Mouse (Mus musculus) embryonic facial prominence, embryonic 10.5 days (tissue): ENCODE data around the gene Btd. TPM values are rescaled to one million over a fixed set of nuclear protein-coding genes. Genes with fewer than 3 reads are reported as not detected.

Source experiments
- DNase-seq: peaks from one replicate; pipeline ENCODE4 v3.0.0-alpha.2; 2017; ENCODE audit warnings: low spot score
- H3K27ac ChIP-seq: fragments of 300-500 bp; sonication (generic); replicated peaks from 2 replicates; pipeline ENCODE4 v1.5.1; 2016; ENCODE audit warnings: mild to moderate bottlenecking
- H3K27me3 ChIP-seq: fragments of 300-500 bp; sonication (generic); replicated peaks from 2 replicates; pipeline ENCODE4 v1.6.1; 2016; ENCODE audit warnings: low read depth, mild to moderate bottlenecking; ENCODE audit not compliant: poor library complexity, severe bottlenecking
- H3K36me3 ChIP-seq: fragments of 300-500 bp; sonication (generic); replicated peaks from 2 replicates; pipeline ENCODE4 v1.6.1; 2016; ENCODE audit warnings: mild to moderate bottlenecking, moderate library complexity
- H3K4me1 ChIP-seq: fragments of 300-500 bp; sonication (generic); 2 replicates; pipeline ENCODE4 v1.6.1; 2016
- H3K4me3 ChIP-seq: fragments of 300-500 bp; sonication (generic); 2 replicates; pipeline ENCODE4 v1.5.1; 2016; ENCODE audit warnings: mild to moderate bottlenecking, moderate library complexity
- H3K9me3 ChIP-seq: fragments of 300-500 bp; sonication (generic); 2 replicates; pipeline ENCODE4 v1.6.1; 2016; ENCODE audit warnings: mild to moderate bottlenecking
- WGBS: fragments of 180-500 bp; shearing (Covaris S2); methylation state at CpG from one replicate; pipeline ENCODE4 v1.1.7; 2016; 5-methylcytosine and 5-hydroxymethylcytosine counted together
- polyA plus RNA-seq: library from polyadenylated mRNA; unstranded; fragments of >200 nt; fragmentation: Nextera tagmentation; extraction: Ambion mirVana; gene quantifications from 2 replicates; pipeline ENCODE4 v1.2.1, GENCODE M21; 2016

The Btd gene
- polyA plus RNA-seq, 1 experiment from 2014 or later, result 15.2 TPM

DNA sequence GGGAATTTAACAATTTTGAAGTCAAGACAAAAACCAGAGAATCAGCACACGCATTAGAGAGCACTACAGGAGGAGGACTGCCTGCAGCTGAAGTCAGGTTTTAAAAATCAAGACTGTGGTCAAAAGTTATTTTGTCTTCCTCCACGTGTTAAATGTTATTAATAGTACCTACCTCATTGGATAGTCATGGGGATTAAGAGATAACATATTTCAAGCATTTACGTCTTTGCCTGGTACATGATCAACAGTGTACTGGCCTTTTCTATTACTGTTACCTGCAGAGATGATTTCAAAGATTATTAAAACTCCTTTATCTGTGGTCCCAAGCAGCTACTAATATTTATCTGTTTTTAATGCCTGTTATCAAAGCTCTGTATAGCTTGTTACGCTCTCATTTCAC is 56.9 kb downstream of the Btd start:
- no peak for DNase-seq
- WGBS, result 93% methylated on average over 4 of the region's 4 CpGs
- H3K27me3 ChIP-seq, result no peaks in the 10 kb centered on the region
- H3K36me3 ChIP-seq, result peaks cover 52% of the 10 kb centered on the region
- no peak overlapping the region for H3K27ac ChIP-seq
- no peaks in the 10 kb centered on the region for H3K4me1 ChIP-seq
- H3K4me3 ChIP-seq, result no peak overlapping the region
- H3K9me3 ChIP-seq, result no peaks in the 10 kb centered on the region

DNA sequence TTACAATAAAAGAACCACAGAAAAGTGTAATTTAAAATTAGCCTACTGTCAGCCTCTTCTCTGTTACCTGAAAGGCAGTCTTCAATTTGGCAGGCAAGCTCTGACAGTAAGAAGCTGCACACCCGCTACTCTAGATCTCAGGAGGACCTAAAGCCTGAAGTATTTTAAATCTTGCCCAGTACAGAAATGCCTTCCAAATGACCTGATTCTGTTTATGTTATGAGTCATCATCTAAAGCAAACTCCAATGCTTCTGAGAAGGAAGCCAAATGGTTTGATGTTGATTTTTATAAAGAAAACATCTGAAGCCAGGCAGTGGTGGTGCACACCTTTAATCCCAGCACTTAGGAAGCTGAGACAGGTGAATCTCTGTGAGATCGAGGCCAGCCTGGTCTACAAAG is 59.5 kb downstream of the Btd start:
- Histone ChIP-seq H3K27me3 (no peaks in the 10 kb centered on the region), H3K9me3 (no peaks in the 10 kb centered on the region), H3K4me1 (no peaks in the 10 kb centered on the region), H3K36me3 (peaks cover 78% of the 10 kb centered on the region), H3K4me3 (no peak overlapping the region), H3K27ac (no peak overlapping the region)
- DNase-seq, result no peak
- WGBS, result 91% methylated on average over 2 of the region's 2 CpGs

- no peaks in the 10 kb centered on the region for H3K4me1 ChIP-seq
- H3K36me3 ChIP-seq, result peaks cover 73% of the 10 kb centered on the region
- no peak for DNase-seq
- H3K9me3 ChIP-seq, result no peaks in the 10 kb centered on the region
- no peak overlapping the region for H3K4me3 ChIP-seq
- 92% methylated on average over 1 of the region's 1 CpGs for WGBS
- H3K27me3 ChIP-seq, result no peaks in the 10 kb centered on the region
- H3K27ac ChIP-seq, result no peak overlapping the region
These were observed 68.5 kb downstream of the Btd start for GRCm38 (mm10) chr14:31709343-31709742.

DNA sequence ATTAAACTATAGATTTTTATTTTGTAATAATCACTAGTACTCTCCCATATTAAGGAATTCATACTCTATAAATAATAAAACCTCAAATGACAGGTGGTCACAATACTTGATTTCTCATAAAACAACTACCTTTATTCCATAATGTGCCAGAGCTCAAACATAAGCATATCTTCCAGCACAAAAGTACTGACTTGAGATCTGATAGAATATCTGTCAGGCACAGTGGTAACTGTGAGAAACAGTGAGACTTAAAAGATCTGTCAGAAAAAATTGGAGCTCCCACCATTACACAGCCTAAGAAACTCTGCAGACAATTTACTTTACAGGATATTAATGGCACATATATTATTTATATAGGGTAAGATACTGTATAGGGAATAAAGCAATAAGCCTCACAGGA is 74.8 kb downstream of the Btd start:
- H3K9me3 ChIP-seq, result no peaks in the 10 kb centered on the region
- peaks cover 91% of the 10 kb centered on the region for H3K36me3 ChIP-seq
- no peak overlapping the region for H3K4me3 ChIP-seq

DNA sequence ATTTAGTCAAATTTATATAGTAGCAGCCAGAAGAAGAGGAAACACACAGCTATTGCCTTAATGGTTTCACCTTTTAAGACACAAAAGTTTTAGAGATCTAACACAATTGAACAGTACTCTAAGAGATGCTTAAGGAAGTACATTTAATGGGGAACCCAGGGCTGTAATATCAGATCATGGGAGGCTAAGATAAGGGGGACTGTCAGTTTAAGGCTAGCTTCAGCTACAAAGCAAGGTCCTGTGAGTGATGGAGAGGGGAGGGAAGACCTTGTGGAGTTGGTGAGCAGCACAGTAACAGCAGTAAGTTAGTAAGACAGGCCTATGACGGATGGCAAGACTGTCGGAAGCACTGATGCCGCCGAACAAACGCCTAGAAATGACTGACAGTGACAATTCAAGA is 76.5 kb downstream of the Btd start:
- Histone ChIP-seq H3K9me3 (no peaks in the 10 kb centered on the region), H3K36me3 (peaks cover 87% of the 10 kb centered on the region), H3K27me3 (no peaks in the 10 kb centered on the region), H3K4me3 (no peak overlapping the region), H3K27ac (no peak overlapping the region), H3K4me1 (no peaks in the 10 kb centered on the region)
- 95% methylated on average over 5 of the region's 5 CpGs for WGBS
- DNase-seq, result no peak

More for the DNA sequence above, 74.8 kb downstream of the Btd start:
- DNase-seq, result no peak
- Histone ChIP-seq H3K27me3 (no peaks in the 10 kb centered on the region), H3K4me1 (no peaks in the 10 kb centered on the region), H3K27ac (no peak overlapping the region)

Other genes starting within 250 kb of the Btd start
- 26.3 and 30.2 TPM in 2 replicates for gene Sh3bp5, start 204.9 kb upstream of the Btd start, polyA plus RNA-seq
- 32.6 and 35.8 TPM in 2 replicates for gene Eaf1, start 146.6 kb upstream of the Btd start, polyA plus RNA-seq
- gene Mettl6, start 146.0 kb upstream of the Btd start, polyA plus RNA-seq, result 79.1 and 86.2 TPM in 2 replicates
- 0.35 and 0.82 TPM in 2 replicates for gene Colq, start 49.7 kb upstream of the Btd start, polyA plus RNA-seq
- 0.39 and 0.48 TPM in 2 replicates for gene Gm49387, start 150 bp upstream of the Btd start, polyA plus RNA-seq
- 7.8 and 8.2 TPM in 2 replicates for gene Hacl1, start 258 bp downstream of the Btd start, polyA plus RNA-seq
- 9.5 and 10.7 TPM in 2 replicates for gene Ankrd28, start 189.6 kb downstream of the Btd start, polyA plus RNA-seq